10 mouse cellular contexts compared by ENCODE assay signal in the genomic region with DNA sequence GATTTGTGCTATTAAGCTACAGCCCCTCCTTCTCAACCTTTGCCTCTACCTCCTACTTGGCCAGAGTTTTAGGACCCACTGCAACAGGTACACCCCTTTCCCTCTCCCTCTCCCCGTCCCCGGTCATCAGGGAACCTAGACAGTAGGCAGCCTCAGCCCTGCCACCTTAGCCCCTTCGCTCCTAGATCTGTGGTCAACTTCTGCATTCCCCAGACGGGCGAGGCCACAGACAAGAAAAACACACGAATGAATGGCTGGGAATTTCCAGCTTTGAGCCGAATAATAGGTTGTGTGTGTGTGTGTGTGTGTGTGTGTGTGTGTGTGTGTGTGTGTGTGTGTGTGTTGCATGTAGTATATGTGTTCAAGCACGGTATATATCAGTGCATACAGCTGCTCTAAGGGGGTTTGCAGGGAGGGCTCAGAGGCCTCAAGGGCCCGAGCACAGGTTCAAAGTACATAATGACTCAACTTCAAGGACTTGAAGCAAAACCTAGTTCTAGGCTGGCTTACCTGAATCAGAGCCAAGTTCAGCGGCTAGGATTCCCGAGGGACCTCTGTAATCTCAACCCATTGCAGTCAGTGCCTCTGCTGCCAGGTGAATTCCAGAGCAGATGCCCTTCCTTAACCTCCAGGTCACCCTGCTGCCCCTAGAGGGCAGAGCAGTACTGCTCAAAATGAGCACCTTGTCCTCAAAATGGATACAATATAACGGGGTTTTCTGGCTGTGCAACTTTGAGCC. TPM values are rescaled to one million over a fixed set of nuclear protein-coding genes. Genes with fewer than 3 reads are reported as not detected.
DNase-seq lines count a peak whose midpoint lies in the region; ATAC-seq and TF ChIP-seq lines count a peak whose summit lies in the region.
"Had no signal": no experiment of that assay in that cellular context is flagged by ENCODE, and none has a peak within 500 bp of the region (broad histone marks: within the 10 kb centered on the region; RNA-seq: fewer than 3 reads in every experiment).

No protein-coding gene starts in this region.

- no peak overlapping the region for H3K9ac ChIP-seq in liver, embryonic 12.5 days
- H3K9ac ChIP-seq: neural tube, embryonic 13.5 days had no signal

- H3K9me3 ChIP-seq in liver, embryonic 12.5 days (replicated peaks), result no peaks in the 10 kb centered on the region
- H3K9me3 ChIP-seq: neural tube, embryonic 13.5 days had no signal

- H3K4me3 ChIP-seq in left cerebral cortex, adult 2 months, result no peak overlapping the region
- no peak overlapping the region for H3K4me3 ChIP-seq in liver, embryonic 12.5 days
- H3K4me3 ChIP-seq: erythroblast, embryonic 14.5 days; neural tube, embryonic 13.5 days had no signal

- intact Hi-C loops in left cerebral cortex, adult 2 months (cut with DNase I), result no loop called here

- POLR2A ChIA-PET in Patski (lab: Charles Lee), result interaction anchor here (1.7 kb wide), 1 partner anchor 13 kb away, joined by 8 read pairs; a partner anchor contains a TSS

- H3K4me2 ChIP-seq in liver, embryonic 12.5 days, result no peak overlapping the region
- H3K4me2 ChIP-seq: neural tube, embryonic 13.5 days had no signal

- H3K4me1 ChIP-seq in liver, embryonic 12.5 days, result peaks cover 86% of the 10 kb centered on the region

- H3K27me3 ChIP-seq in Patski, result no peaks in the 10 kb centered on the region
- peaks cover 17% of the 10 kb centered on the region; the same call in 1 of the 2 replicates for H3K27me3 ChIP-seq in liver, embryonic 12.5 days (replicated peaks)
- H3K27me3 ChIP-seq: neural tube, embryonic 13.5 days had no signal

- WGBS in liver, embryonic 12.5 days (ENCODE audit: insufficient replicate concordance), result 55% methylated on average over 12 of the region's 12 CpGs

- CTCF ChIA-PET in Patski (lab: Charles Lee), result interaction anchor here (1.2 to 2.9 kb wide), 4 partner anchors 12 to 37 kb away, joined by 3 to 12 read pairs (median 6); a partner anchor contains a TSS

- DNase-seq in left cerebral cortex, adult 2 months (ENCODE audit: extremely low spot score in 1 of 2, low spot score in 2 of 2), result no peak
- DNase-seq in left cerebral cortex, adult 9 months (ENCODE audit: low spot score in 2 of 2), result no peak
- peak; percentile 56 for DNase-seq in Patski (ENCODE audit: low read depth, low spot score)
- peak; percentile 60 to 67 for DNase-seq in spleen, postnatal 14 days (ENCODE audit: low spot score in 2 of 2)
- no peak for DNase-seq in layer of hippocampus, adult 18-20 months (ENCODE audit: low spot score in 2 of 2)
- DNase-seq in embryo, embryonic 11 days, result no peak

- in situ Hi-C loops in Patski (cut with MboI; ENCODE audit: low pct_unique_long_range_greater_than_20kb), result loop anchor here (10.0 kb wide), 1 partner anchor 81 kb away; no protein-coding TSS in a partner anchor

- no peak overlapping the region for H3K27ac ChIP-seq in left cerebral cortex, adult 2 months
- 0 out of 2 replicates have a peak overlapping the region, but pooled peaks have one; percentile 18 for H3K27ac ChIP-seq in liver, embryonic 12.5 days
- H3K27ac ChIP-seq: neural tube, embryonic 13.5 days had no signal

- no peaks in the 10 kb centered on the region for H3K36me3 ChIP-seq in liver, embryonic 12.5 days
- H3K36me3 ChIP-seq: neural tube, embryonic 13.5 days had no signal

- no peak for ATAC-seq in Patski
- peak; percentile 60 for ATAC-seq in erythroid progenitor cell, adult 5-6 weeks (replicated peaks; ENCODE audit: low FRiP score, poor library complexity, severe bottlenecking)
- ATAC-seq in liver, embryonic 12.5 days, result no peak

- TF ChIP-seq CTCF in left cerebral cortex, adult 2 months (IDR thresholded peaks at IDR 0.05), result peak; percentile 52
- TF ChIP-seq CTCF in Patski (IDR thresholded peaks at IDR 0.05), result no peak

RNA-seq across cellular contexts. Expression of a gene that starts 13.6 kb away (rescaled TPM):
- 100 to 1,000 TPM; 658 to 661 TPM for total RNA-seq in left cerebral cortex, adult 2 months (2021)
- 38.7 TPM for polyA plus RNA-seq in Patski (2021)
- total RNA-seq in erythroid progenitor cell, adult 5-6 weeks (2015; ENCODE audit: low replicate concordance), result 7.5 TPM in 1 of 2 replicates, not detected in the other
- total RNA-seq in erythroid progenitor cell, adult 5-6 weeks (2017; ENCODE audit: low replicate concordance), result 0.13 and 0.38 TPM in 2 replicates
- polyA plus RNA-seq in liver, embryonic 12.5 days (2016; fragmentation: Nextera tagmentation; extraction: Ambion mirVana), result 0.45 and 0.49 TPM in 2 replicates
- total RNA-seq in layer of hippocampus, adult 18-20 months (2021), result 100 to 1,000 TPM; 400 to 401 TPM

RNA-seq across cellular contexts. Expression of a gene that starts 24.8 kb away (rescaled TPM):
- 1 to 10 TPM; 4.6 to 7.9 TPM for total RNA-seq in left cerebral cortex, adult 2 months (2021)
- 14.5 TPM for polyA plus RNA-seq in Patski (2021)
- total RNA-seq in erythroid progenitor cell, adult 5-6 weeks (2015; ENCODE audit: low replicate concordance), result not detected in 2 replicates
- not detected in 2 replicates for total RNA-seq in erythroid progenitor cell, adult 5-6 weeks (2017; ENCODE audit: low replicate concordance)
- 0.36 TPM in 1 of 2 replicates, not detected in the other for polyA plus RNA-seq in liver, embryonic 12.5 days (2016; fragmentation: Nextera tagmentation; extraction: Ambion mirVana)
- 1 to 10 TPM; 4.7 to 4.9 TPM for total RNA-seq in layer of hippocampus, adult 18-20 months (2021)
- polyA plus RNA-seq: erythroblast, embryonic 14.5 days; neural tube, embryonic 13.5 days had no signal

RNA-seq across cellular contexts. Expression of a gene that starts 40.0 kb away (rescaled TPM):
- total RNA-seq in left cerebral cortex, adult 2 months (2021), result under 1 TPM in 1 of 2 experiments, not detected in 1; 0.14 TPM
- polyA plus RNA-seq in Patski (2021), result not detected
- 0.72 TPM in 1 of 2 replicates, not detected in the other for total RNA-seq in erythroid progenitor cell, adult 5-6 weeks (2015; ENCODE audit: low replicate concordance)
- total RNA-seq in erythroid progenitor cell, adult 5-6 weeks (2017; ENCODE audit: low replicate concordance), result 2.3 TPM in 1 of 2 replicates, not detected in the other
- polyA plus RNA-seq in liver, embryonic 12.5 days (2016; fragmentation: Nextera tagmentation; extraction: Ambion mirVana), result 0.07 and 0.23 TPM in 2 replicates
- under 1 TPM; 0.15 to 0.23 TPM for total RNA-seq in layer of hippocampus, adult 18-20 months (2021)
- polyA plus RNA-seq: neural tube, embryonic 13.5 days had no signal

RNA-seq across cellular contexts. Expression of a gene that starts 52.7 kb away (rescaled TPM):
- total RNA-seq in left cerebral cortex, adult 2 months (2021), result 10 to 100 TPM; 84.5 to 89.1 TPM
- polyA plus RNA-seq in Patski (2021), result 114 TPM
- 27.8 and 34.8 TPM in 2 replicates for total RNA-seq in erythroid progenitor cell, adult 5-6 weeks (2015; ENCODE audit: low replicate concordance)
- 42.1 and 47.1 TPM in 2 replicates for total RNA-seq in erythroid progenitor cell, adult 5-6 weeks (2017; ENCODE audit: low replicate concordance)
- polyA plus RNA-seq in liver, embryonic 12.5 days (2016; fragmentation: Nextera tagmentation; extraction: Ambion mirVana), result 55.1 and 57.2 TPM in 2 replicates
- total RNA-seq in layer of hippocampus, adult 18-20 months (2021), result 10 to 100 TPM; 75.1 to 91.6 TPM

RNA-seq across cellular contexts. Expression of a gene that starts 52.7 kb away (rescaled TPM):
- 10 to 100 TPM; 71.4 to 76.8 TPM for total RNA-seq in left cerebral cortex, adult 2 months (2021)
- polyA plus RNA-seq in Patski (2021), result 128 TPM
- 27.4 and 66.7 TPM in 2 replicates for total RNA-seq in erythroid progenitor cell, adult 5-6 weeks (2015; ENCODE audit: low replicate concordance)
- total RNA-seq in erythroid progenitor cell, adult 5-6 weeks (2017; ENCODE audit: low replicate concordance), result 36.8 and 46.6 TPM in 2 replicates
- polyA plus RNA-seq in liver, embryonic 12.5 days (2016; fragmentation: Nextera tagmentation; extraction: Ambion mirVana), result 80.9 and 83.4 TPM in 2 replicates
- total RNA-seq in layer of hippocampus, adult 18-20 months (2021), result 10 to 100 TPM; 69.4 to 77.1 TPM

Comparison
In these comparisons a context has a peak if more than half of its experiments do, and no peak if none do; other contexts are left out.
1. DNase-seq: peak in Patski (single experiment) and spleen, postnatal 14 days (2 of 2); none in left cerebral cortex, adult 2 months (0 of 2), left cerebral cortex, adult 9 months (0 of 2), layer of hippocampus, adult 18-20 months (0 of 2) and embryo, embryonic 11 days (single experiment).
2. RNA of a gene that starts 13.6 kb away (total RNA-seq): 658 to 661 TPM in left cerebral cortex, adult 2 months and 400 to 401 TPM in layer of hippocampus, adult 18-20 months; 0.13 to 7.5 TPM in erythroid progenitor cell, adult 5-6 weeks; every median in the first group is over 10 times any median in the second.
3. RNA of a gene that starts 24.8 kb away (total RNA-seq): 4.6 to 7.9 TPM in left cerebral cortex, adult 2 months and 4.7 to 4.9 TPM in layer of hippocampus, adult 18-20 months; not detected in erythroid progenitor cell, adult 5-6 weeks; every median in the first group is over 4 times any median in the second.